Mouse (Mus musculus): ENCODE measurements around the gene Rsad2. TPM values are rescaled to one million over a fixed set of nuclear protein-coding genes. Genes with fewer than 3 reads are reported as not detected.

Gene Rsad2
- total RNA-seq, 2 experiments from 2014 or later, result 0.46 to 1.0 TPM

DNA sequence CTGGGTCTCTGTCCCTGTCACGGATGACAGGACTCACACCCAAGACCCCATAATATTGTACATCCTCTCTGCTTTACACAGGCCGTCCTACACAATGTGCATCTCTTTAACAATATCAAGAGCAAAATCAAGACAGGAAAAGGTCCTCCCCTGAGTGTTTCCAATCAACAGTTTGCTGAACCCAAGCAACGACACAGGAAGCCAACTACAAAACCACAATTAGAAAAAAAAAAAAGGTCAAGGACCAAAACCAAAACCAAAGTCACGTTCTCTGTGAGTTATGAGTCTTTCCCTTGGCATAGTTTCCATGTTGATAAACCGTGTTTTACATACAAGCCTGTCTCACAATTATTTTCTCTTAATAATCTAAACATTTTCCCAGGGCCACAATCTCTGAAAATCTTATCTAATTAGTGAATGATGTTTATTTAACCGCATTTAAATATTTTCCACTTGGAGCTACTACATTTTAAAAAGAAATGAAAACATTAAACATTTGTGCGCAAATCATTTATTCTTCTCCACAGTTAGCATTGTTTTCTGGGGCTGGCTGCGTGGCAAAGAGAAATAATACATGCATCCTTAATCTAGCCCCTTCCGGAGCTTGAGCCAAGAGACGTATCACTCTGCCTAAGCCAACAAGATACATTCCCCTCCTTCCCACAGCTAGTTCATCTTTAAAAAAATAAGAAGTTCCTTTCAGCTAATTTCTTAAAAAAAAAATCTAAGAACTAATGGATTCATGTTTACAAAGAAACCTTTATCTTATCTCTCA is 54.4 kb downstream of the Rsad2 start:
- no peak for DNase-seq (ENCODE audit: low spot score in 2 of 2)

- DNase-seq (ENCODE audit: low spot score in 2 of 2), result no peak
Observed at GRCm38 (mm10) chr12:26401254-26401653, 55.0 kb downstream of the Rsad2 start.

DNA sequence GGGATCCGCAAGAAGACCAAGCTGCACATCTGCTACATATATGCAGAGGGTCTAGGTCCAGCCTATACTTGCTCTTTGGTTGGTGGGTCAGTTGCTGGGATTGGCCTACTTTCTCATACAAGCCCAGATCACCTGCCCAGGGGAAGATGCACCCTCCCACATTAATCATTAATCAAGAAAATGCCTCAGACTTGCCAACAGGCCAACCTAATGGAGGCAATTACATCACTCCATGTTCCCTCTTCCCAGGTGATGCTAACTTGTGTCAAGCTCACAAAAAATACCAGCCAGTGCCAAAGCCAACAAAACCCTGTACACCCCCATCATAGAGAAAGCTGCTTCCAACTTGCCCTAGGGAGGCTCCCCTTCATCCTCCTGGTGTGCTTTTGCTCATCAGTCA is 55.5 kb downstream of the Rsad2 start:
- DNase-seq (ENCODE audit: low spot score in 2 of 2), result no peak

- DNase-seq (ENCODE audit: low spot score in 2 of 2), result no peak
Observed at GRCm38 (mm10) chr12:26399391-26399790, 56.9 kb downstream of the Rsad2 start.

DNA sequence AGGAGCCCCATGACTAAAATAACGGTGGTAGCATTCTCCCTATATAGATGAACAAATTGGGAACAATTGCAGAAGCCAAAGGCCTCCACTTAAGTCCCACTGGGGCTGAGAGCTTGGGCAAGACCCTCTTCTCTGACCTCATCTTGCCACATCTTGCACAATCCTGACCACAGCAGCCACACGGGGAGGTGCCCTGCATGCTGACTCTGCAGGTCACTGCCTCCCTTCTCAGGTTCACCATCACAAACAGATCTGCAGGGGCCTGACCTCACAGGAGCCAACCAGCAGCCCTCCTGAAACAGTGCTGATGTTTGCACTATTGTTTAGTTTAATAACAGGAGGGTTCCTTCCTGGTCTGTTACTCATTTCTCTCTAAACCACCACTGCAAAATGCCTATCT is 57.7 kb downstream of the Rsad2 start:
- no peak for DNase-seq (ENCODE audit: low spot score in 2 of 2)

DNA sequence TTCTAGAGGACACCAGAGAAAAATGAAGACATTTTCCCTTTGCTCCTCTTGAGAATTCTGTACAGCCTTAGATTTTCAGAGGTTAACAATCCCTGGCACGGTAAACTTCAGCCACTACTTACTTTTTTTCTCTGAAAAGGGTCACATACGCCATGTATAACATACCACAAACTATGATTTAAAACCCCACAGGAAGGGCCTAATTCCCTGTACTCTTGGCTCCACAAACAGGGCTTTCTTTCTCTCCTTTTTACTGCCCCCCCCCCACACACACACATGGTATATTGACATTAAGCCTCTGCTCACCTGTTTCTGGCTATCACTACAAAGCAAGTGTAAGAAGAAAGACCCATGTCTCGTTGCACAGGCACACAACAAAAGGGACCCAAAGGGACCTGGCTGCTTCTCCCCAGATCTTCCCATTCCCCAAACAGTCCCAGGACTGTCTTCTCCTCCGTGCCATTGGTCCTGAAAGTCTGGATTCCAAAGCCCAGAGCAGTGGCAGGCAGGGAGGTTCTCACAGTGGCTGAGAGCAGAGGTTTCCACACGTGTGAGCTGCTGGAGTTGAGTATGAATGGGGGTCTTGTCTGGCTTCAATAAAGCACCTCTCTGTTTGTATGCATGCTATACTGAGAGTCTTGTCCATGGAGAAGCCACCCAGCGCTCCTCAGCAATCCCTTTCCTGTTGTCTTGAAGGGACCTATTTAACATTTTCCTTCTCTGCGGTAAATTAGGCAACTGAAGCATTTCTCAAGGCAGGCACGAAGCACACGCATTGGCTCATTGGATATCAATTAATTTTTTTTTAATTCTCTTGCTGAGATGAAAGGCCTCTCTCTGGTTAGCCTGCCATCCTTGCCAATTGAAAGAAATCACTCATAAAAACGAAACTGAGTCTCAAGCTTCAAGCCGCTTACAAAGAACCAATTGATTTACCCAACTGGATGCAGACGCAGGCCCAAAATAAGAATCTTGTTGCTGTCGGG is 61.5 kb downstream of the Rsad2 start:
- DNase-seq (ENCODE audit: low spot score in 2 of 2), result no peak

DNA sequence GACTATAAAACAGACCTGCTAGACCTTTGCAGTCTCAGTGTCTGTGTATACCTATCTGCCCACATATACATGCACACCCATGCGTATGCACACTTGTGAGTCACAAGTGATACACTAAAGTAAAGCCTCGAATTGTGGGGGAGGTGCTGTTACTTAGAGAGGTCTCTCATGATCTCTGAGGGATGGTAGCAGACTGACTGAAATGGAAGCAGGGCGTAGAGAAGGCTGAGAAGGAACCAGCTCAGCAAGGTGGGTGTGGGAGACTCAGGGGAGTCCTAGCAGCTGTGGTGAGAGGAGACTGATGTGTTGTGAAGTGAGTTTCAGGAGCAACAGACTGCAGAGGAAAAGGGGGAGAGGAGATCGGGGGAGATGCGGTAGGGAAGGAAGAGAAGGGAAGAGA is 63.0 kb downstream of the Rsad2 start:
- DNase-seq (ENCODE audit: low spot score in 2 of 2), result no peak

Small RNAs within 50 kb of the gene (microRNA-seq; reads per million reads assigned to microRNA genes)
- gene Mir6538, result 2.5 to 3.3 reads per million in 2 experiments

Other genes starting within 250 kb of the Rsad2 start
- gene Rnf144a, start 41.2 kb downstream of the Rsad2 start, total RNA-seq (2021), result 10 to 100 TPM; 35.1 to 39.0 TPM
- gene Cmpk2, start 12.8 kb upstream of the Rsad2 start, total RNA-seq (2021), result 10 to 100 TPM; 19.9 to 21.6 TPM